Mouse (Mus musculus): ENCODE measurements around the gene Tmem102. TPM values are rescaled to one million over a fixed set of nuclear protein-coding genes. Genes with fewer than 3 reads are reported as not detected.

Gene Tmem102
- polyA plus RNA-seq (2012; rRNA removed): 23.4 and 35.3 TPM in 2 replicates

DNA sequence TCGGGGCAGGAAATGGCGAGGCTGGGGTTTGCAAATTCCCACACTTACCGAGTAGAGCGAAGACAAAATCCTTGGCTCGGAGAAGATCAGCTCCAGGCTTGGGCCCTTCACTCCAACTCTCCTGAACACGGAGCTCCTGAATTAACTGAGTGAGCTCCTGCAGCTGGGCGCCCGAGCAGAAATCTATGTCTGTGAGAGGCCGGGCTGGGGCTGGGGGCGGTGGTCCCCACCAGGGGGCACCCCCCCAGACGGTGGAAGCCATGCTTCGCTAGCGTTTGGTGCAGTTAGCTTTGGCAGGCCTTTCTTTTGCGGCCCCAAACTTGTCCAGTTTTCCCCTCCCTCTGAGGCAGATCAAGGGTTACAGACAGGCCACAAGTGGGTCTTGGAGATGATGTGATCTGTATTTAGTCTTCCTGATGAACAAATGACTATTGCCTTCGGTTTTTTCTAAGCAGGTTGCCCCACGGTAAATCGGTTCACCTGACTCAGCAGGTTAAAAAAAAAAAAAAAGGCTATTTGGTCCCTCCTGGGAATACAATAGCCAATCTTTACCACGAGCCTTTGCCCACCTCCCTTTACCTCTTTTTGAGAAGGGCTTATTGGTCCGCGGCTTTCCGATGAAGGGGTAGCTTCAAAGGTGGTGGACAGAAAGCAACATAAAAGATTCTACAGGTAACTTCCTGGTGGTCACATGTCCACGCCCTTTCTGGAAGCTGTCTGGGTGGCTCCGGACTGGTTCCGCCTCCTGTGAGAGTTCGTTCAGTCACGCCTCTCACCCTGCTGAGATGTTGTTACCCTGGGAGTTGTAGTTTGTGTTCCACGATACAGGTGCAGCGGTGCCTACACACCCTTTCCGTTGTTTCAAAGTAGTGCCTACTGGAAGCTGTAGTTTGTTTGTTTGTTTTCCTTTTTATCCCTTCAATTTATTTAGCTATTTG, at the start of gene Tmem102:
Tmem102 (minus strand) TSS at position 653 of the 938 bp plus-strand sequence.

DNA sequence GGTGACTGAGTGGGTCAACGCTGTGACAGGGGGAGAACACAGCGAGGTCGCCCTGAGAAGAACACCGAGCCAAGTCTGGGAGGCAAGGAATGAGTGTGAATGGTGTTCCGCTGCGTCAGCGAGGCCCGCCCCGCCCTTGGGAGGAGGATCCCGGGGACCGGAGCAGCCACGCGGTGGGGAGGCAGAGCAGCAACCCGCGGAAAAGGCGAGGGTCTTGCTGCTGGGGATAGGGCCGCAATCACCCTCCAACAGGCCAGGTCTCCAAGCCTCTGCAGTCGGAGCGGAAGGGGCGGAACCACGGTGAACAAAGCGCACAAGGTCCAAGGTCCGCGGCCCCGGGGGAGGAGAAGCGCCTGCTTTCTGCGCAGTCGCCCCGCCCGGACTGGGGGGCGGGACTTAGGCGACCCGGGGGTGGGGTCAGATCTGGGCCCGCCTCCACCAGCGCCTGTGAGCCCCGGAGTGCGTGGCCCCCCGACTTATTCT, 40.8 kb upstream of the Tmem102 start, which contains the start of gene Plscr3:
Plscr3 (plus strand) TSS at position 179 of the 483 bp plus-strand sequence.

DNA sequence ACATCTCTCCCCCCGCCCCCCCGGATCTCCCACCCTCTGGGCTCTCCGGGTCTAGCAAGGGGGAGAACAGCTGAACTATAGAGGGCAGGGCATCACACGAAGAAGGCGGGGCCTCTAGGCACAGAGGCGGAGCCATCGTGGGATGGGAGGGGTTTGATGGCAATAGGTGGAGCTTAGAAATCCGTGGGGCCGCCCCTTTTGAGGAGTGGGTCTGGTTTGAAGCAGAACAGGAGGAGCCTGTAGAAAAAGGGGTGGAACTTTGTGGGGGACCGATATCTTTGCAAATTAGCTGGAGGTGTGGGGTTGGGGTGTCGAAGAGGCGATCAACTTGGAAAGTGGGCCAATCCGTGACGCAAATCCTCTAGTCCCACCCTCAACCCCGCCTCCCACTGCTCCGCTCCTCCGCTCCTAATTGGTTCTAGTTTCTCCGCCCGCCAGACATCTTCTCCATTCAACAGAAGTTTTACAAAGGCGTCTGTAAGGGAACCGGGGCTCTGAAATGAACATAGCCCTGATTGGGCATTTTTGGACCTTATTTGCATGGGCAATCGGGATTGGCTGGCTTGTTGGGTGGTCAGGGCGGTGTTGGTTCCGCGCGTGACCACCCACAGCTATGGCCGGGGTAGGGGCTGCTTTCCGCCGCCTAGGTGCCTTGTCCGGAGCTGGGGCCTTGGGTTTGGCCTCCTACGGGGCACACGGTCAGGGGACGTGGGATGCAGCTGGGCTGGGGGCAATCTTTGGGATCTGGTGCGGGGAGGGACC, 32.7 kb upstream of the Tmem102 start, which contains the start of gene Tmem256:
Tmem256 (plus strand) TSS at position 563 of the 762 bp plus-strand sequence.

GRCm38 (mm10) chr11:69837604-69837951, 32.2 kb upstream of the Tmem102 start, which contains the start of gene Nlgn2:
Gene Nlgn2, minus strand, starts transcription at chr11:69837784.

DNA sequence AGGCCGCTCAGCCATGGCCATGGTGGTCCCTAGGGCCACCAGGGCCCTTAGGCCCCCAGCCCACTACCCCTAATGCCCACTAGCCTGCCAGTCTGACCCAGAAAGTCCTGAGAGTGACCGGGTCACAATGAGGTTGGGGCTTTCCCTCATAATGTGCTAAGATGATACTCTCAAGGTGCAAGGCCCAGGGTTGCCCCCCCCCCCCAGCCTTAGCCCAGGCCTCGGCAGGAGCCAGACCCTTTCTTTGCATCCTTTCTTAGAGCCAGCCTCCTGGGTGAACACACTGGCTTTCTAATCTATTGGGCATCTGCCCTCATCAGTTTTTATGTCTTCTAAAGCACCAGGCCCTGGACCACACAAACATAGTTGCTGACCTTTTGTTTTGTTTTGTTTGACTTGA, 16.7 kb upstream of the Tmem102 start, which contains the start of gene Spem1:
Spem1 (minus strand) TSS at position 101 of the 400 bp plus-strand sequence.

GRCm38 (mm10) chr11:69818365-69818764, 12.9 kb upstream of the Tmem102 start, which contains the start of gene Spem2:
Gene Spem2, minus strand, starts transcription at chr11:69818465.

GRCm38 (mm10) chr11:69815155-69815554, 9.7 kb upstream of the Tmem102 start, which contains the start of gene Gm39566:
Gene Gm39566, minus strand, starts transcription at chr11:69815298.

GRCm38 (mm10) chr11:69801379-69801977, 3.9 kb downstream of the Tmem102 start, which contains the start of gene Fgf11:
Gene Fgf11, minus strand, starts transcription at chr11:69801857.

DNA sequence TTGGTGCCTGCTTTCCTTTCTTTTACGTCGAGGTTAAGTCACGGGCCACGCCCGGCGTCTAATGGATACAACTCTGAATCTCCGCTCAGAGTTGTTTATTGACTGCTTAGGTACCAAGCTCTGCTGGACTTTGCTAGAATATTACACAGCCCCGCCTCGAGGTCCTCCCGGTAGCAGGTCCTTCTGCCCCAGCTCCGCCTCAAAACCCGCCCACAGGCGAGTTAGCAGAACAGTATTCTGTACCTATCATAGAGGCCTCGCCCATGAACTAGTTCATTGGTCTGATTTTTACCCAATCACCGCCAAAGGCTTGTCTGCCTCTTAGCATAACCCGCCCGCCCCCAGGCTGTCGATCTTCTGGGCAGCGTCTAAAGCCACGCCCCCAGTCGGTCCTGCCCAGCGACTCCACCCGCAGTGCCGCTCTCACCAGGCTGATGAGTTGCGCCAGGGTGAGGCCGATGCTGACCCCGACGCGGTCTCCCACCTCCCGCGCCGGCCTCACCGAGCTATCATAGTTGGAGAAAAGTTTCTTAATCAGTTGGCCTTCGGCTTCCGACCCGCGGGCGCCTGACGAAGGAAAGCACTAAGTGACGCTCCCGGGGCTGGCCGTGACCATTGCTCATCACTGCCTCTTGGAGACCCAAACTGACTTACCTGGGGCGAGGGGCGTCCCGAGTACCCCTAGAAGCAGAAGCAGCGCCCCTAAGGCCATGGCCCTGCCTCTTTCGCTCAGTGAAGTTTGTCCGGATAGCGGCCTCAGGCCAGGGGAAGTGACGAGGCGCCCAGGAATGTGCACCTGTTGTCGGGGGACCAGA, 10.0 kb downstream of the Tmem102 start, which contains the start of gene Chrnb1:
Chrnb1 (minus strand) TSS at position 776 of the 815 bp plus-strand sequence.

DNA sequence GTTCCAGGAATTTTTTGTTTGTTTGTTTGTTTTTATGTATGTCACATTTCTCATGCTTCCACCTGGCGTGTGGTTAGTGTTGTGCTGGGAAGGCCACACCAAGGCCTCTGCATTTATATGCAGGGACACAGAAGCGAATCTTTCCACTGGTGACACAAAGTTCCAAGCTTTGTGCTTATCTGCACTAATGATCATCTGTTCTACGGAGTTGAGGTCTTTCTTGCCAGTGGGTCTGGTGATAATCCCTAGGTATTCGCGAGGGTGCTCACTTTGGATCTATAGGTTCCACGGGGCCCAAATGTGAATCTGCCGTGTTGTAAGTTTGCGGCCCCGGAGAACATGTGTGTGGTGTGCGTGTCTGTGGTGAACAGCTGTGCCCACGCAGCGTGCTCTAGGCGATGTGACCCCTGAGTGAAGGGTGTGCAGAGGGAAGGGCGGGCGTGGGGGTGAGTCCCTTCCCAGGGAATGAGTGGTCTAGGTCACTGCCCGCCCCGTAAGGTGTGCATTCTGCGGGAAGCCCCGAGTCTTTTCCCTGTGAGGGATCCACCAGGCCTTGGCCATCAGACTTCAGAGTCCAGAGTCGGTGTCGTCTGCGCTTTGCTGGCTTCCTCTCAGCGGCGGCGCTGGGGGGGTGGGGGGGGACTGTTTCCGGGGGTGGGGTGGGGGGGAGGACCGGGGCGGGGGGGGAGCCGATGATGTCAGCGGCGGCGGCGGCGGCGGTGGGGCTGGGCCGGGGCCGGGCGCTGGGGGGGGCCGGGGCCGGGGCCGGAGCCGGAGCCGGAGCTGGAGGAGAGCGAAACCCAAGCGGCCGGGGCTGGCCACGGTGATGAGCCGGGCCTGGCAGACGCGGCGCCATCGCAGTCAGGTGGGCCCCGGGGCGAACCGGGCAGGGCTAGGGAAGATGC, 40.0 kb downstream of the Tmem102 start, which contains the start of gene Zbtb4:
Zbtb4 (plus strand) TSS at position 692 of the 905 bp plus-strand sequence.

GRCm38 (mm10) chr11:69761868-69762267, 43.6 kb downstream of the Tmem102 start, which contains the start of gene Slc35g3:
Gene Slc35g3, minus strand, starts transcription at chr11:69761968.

GRCm38 (mm10) chr11:69758478-69758970, 46.9 kb downstream of the Tmem102 start, which contains the start of gene Polr2a:
Gene Polr2a, minus strand, starts transcription at chr11:69758637.

Other genes starting within 250 kb of the Tmem102 start
- gene Efnb3, start 245.4 kb downstream of the Tmem102 start, polyA plus RNA-seq (2012; rRNA removed): 0.27 and 0.34 TPM in 2 replicates
- gene Wrap53, start 225.4 kb downstream of the Tmem102 start, polyA plus RNA-seq (2012; rRNA removed): 8.5 and 11.1 TPM in 2 replicates
- 22.0 and 27.4 TPM in 2 replicates for gene Trp53, start 225.3 kb downstream of the Tmem102 start, polyA plus RNA-seq (2012; rRNA removed)
- gene Atp1b2, start 199.7 kb downstream of the Tmem102 start, polyA plus RNA-seq (2012; rRNA removed): 4.4 and 7.2 TPM in 2 replicates
- gene Shbg, start 187.7 kb downstream of the Tmem102 start, polyA plus RNA-seq (2012; rRNA removed): not detected in 2 replicates
- gene Sat2, start 183.6 kb downstream of the Tmem102 start, polyA plus RNA-seq (2012; rRNA removed): 0.60 and 0.94 TPM in 2 replicates
- gene Fxr2, start 172.6 kb downstream of the Tmem102 start, polyA plus RNA-seq (2012; rRNA removed): 26.3 and 30.1 TPM in 2 replicates
- gene Sox15, start 150.3 kb downstream of the Tmem102 start, polyA plus RNA-seq (2012; rRNA removed): 5.0 and 6.1 TPM in 2 replicates
- gene Mpdu1, start 143.0 kb downstream of the Tmem102 start, polyA plus RNA-seq (2012; rRNA removed): 79.1 and 96.6 TPM in 2 replicates
- 19.8 and 26.7 TPM in 2 replicates for gene Cd68, start 139.5 kb downstream of the Tmem102 start, polyA plus RNA-seq (2012; rRNA removed)
- gene Eif4a1, start 133.2 kb downstream of the Tmem102 start, polyA plus RNA-seq (2012; rRNA removed): 47.2 and 66.8 TPM in 2 replicates
- gene Senp3, start 123.5 kb downstream of the Tmem102 start, polyA plus RNA-seq (2012; rRNA removed): 10.6 and 12.6 TPM in 2 replicates
- gene Tnfsf13, start 119.8 kb downstream of the Tmem102 start, polyA plus RNA-seq (2012; rRNA removed): 1.0 and 1.7 TPM in 2 replicates
- gene Tnfsf12, start 109.8 kb downstream of the Tmem102 start, polyA plus RNA-seq (2012; rRNA removed): 15.9 and 22.7 TPM in 2 replicates
- 4.2 and 5.1 TPM in 2 replicates for gene Tnfsfm13, start 109.5 kb downstream of the Tmem102 start, polyA plus RNA-seq (2012; rRNA removed)
- gene Polr2a, start 47.0 kb downstream of the Tmem102 start, polyA plus RNA-seq (2012; rRNA removed): 7.3 and 12.3 TPM in 2 replicates
- 0.12 and 0.19 TPM in 2 replicates for gene Slc35g3, start 43.7 kb downstream of the Tmem102 start, polyA plus RNA-seq (2012; rRNA removed)
- gene Zbtb4, start 39.7 kb downstream of the Tmem102 start, polyA plus RNA-seq (2012; rRNA removed): 10.3 and 17.5 TPM in 2 replicates
- gene Chrnb1, start 9.7 kb downstream of the Tmem102 start, polyA plus RNA-seq (2012; rRNA removed): 3.2 and 5.8 TPM in 2 replicates
- gene Fgf11, start 3.8 kb downstream of the Tmem102 start, polyA plus RNA-seq (2012; rRNA removed): 2.3 and 2.6 TPM in 2 replicates
- not detected in 2 replicates for gene Gm39566, start 9.7 kb upstream of the Tmem102 start, polyA plus RNA-seq (2012; rRNA removed)
- not detected in 2 replicates for gene Spem2, start 12.8 kb upstream of the Tmem102 start, polyA plus RNA-seq (2012; rRNA removed)
- 0.05 TPM in 1 of 2 replicates, not detected in the other for gene Spem1, start 16.6 kb upstream of the Tmem102 start, polyA plus RNA-seq (2012; rRNA removed)
- 10.0 and 11.0 TPM in 2 replicates for gene Nlgn2, start 32.2 kb upstream of the Tmem102 start, polyA plus RNA-seq (2012; rRNA removed)
- 105 and 145 TPM in 2 replicates for gene Tmem256, start 32.9 kb upstream of the Tmem102 start, polyA plus RNA-seq (2012; rRNA removed)
- 51.9 and 53.6 TPM in 2 replicates for gene Plscr3, start 40.8 kb upstream of the Tmem102 start, polyA plus RNA-seq (2012; rRNA removed)
- gene Tnk1, start 53.1 kb upstream of the Tmem102 start, polyA plus RNA-seq (2012; rRNA removed): 18.6 and 19.9 TPM in 2 replicates
- gene Tmem95, start 72.4 kb upstream of the Tmem102 start, polyA plus RNA-seq (2012; rRNA removed): not detected in 2 replicates
- gene Kctd11, start 75.8 kb upstream of the Tmem102 start, polyA plus RNA-seq (2012; rRNA removed): 7.2 and 8.2 TPM in 2 replicates
- 0.81 and 1.9 TPM in 2 replicates for gene Acap1, start 89.9 kb upstream of the Tmem102 start, polyA plus RNA-seq (2012; rRNA removed)
- gene 2810408A11Rik, start 95.4 kb upstream of the Tmem102 start, polyA plus RNA-seq (2012; rRNA removed): 0.77 and 1.0 TPM in 2 replicates
- gene Neurl4, start 95.4 kb upstream of the Tmem102 start, polyA plus RNA-seq (2012; rRNA removed): 11.5 and 14.7 TPM in 2 replicates
- gene Gps2, start 108.3 kb upstream of the Tmem102 start, polyA plus RNA-seq (2012; rRNA removed): 71.1 and 72.4 TPM in 2 replicates
- gene Eif5a, start 116.3 kb upstream of the Tmem102 start, polyA plus RNA-seq (2012; rRNA removed): 152 and 162 TPM in 2 replicates
- gene Ybx2, start 130.2 kb upstream of the Tmem102 start, polyA plus RNA-seq (2012; rRNA removed): 26.1 and 33.8 TPM in 2 replicates
- 51.9 and 55.0 TPM in 2 replicates for gene Slc2a4, start 142.6 kb upstream of the Tmem102 start, polyA plus RNA-seq (2012; rRNA removed)
- 3.6 and 4.8 TPM in 2 replicates for gene Cldn7, start 159.2 kb upstream of the Tmem102 start, polyA plus RNA-seq (2012; rRNA removed)
- gene Ctdnep1, start 175.5 kb upstream of the Tmem102 start, polyA plus RNA-seq (2012; rRNA removed): 39.4 and 42.7 TPM in 2 replicates
- 27.8 and 29.8 TPM in 2 replicates for gene Elp5, start 176.9 kb upstream of the Tmem102 start, polyA plus RNA-seq (2012; rRNA removed)
- 180 and 211 TPM in 2 replicates for gene Gabarap, start 185.5 kb upstream of the Tmem102 start, polyA plus RNA-seq (2012; rRNA removed)
- gene Phf23, start 190.2 kb upstream of the Tmem102 start, polyA plus RNA-seq (2012; rRNA removed): 2.7 and 4.8 TPM in 2 replicates
- gene Dvl2, start 195.0 kb upstream of the Tmem102 start, polyA plus RNA-seq (2012; rRNA removed): 5.2 and 6.7 TPM in 2 replicates
- 53.2 and 55.7 TPM in 2 replicates for gene Acadvl, start 209.8 kb upstream of the Tmem102 start, polyA plus RNA-seq (2012; rRNA removed)
- 5.7 and 6.6 TPM in 2 replicates for gene Dlg4, start 211.3 kb upstream of the Tmem102 start, polyA plus RNA-seq (2012; rRNA removed)
- 0.32 TPM in 1 of 2 replicates, not detected in the other for gene Asgr1, start 248.5 kb upstream of the Tmem102 start, polyA plus RNA-seq (2012; rRNA removed)

Measured in stomach, adult 2 months (tissue).